Mouse (Mus musculus): ENCODE measurements around the gene Rfx7. TPM values are rescaled to one million over a fixed set of nuclear protein-coding genes. Genes with fewer than 3 reads are reported as not detected.
A peak's percentile ranks its signal among the peaks of the same experiment; 100 is the strongest.

Rfx7 gene
- total RNA-seq (2014; fragmentation: Nextera tagmentation) (73.0 and 82.4 TPM in 2 replicates), total RNA-seq (2017) (20.4 and 28.6 TPM in 2 replicates)

DNA sequence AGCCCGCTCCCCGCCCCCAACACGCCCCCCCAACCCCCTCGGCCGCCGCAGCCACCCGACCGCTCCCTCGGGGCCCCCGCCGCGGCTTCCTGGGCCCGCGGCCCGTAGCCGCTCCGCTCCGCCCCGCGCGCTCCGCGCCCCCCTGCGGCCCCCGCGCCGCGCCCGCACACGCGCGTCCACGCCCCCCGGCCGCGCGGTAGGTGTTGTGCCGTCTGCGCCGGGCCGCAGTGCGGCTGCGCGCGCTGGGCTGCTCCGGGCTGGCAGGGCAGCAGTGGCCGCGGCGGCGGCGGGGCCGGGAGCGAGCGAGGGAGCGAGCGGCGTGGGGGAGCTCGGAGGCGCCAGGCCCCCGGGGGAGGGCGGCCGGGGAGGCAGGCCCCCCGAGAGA, at the start of gene Rfx7:
Gene Rfx7, plus strand, starts transcription at position 245 of the 385 bp plus-strand sequence.
- ATAC-seq (replicated peaks; ENCODE audit: poor library complexity, severe bottlenecking) = peak; percentile 31

DNA sequence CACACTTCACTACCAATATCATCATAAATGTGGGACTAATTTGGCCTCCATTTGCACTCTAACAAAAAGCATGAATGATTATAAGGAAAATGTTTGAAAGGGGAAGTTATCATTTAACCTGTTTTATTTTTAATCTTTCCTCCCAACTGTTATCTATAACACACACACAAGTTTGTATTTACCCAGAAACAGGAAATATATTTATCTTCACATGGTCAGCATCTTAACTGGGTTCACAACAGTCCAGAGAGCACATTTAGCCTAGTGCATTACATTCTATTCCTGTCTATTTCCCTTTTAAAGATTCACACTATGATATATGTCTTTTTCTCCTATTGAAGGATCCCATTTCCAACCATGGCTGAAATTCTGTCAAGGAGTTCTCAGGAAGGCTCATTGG, 43.5 kb upstream of the Rfx7 start:
- no peak for ATAC-seq (replicated peaks; ENCODE audit: poor library complexity, severe bottlenecking)

DNA sequence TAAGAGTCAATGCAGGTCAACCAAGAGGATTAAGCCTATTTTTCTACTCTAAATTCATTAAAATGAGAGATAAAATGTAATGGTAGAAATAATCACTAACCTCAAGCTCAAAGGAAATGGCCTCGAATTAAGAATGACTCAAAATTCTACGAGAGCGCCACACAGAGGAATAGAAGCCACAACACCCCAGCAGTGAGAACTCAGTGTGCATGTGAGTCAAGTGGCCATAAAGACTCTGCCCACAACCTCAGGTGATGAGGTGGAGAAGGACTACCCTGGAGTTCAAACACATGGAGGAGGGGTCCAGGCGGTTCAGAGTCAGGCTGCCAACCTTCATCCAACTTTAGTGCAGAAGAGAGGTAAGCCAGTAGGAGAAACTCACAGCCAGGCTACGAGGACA, 42.9 kb upstream of the Rfx7 start:
- ATAC-seq (replicated peaks; ENCODE audit: poor library complexity, severe bottlenecking) = no peak

DNA sequence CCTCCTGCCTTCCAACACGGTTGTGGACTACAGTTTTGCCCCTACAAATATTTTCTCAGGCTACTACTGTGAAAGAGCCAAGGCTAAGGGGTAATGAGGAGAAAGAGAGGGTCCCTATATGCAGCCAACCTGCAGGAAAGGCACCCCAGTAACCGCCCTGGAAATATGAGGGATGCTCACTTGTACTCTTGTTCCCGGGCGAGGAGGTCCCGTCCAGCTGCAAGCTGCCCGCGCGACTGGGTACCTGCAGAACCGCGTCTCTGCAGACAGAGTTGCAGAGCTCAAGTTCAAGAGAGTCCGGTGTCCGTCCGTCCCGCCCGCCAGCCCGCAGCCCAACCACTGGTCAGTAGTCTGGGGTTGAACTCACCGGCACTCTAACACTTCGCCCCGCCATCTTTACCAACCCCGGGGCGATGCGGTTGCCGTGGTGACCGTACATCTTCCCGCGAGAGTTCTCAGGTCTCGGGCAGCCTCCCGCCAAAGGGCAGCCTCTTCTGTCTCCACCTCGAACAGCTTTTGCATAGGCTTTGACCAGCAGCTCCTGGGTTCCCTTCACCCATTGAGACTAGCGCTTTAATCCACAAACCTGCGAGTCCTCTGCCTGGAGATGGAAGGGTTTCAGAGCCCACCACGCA, 40.4 kb upstream of the Rfx7 start:
- ATAC-seq (replicated peaks; ENCODE audit: poor library complexity, severe bottlenecking) = peak; percentile 98

DNA sequence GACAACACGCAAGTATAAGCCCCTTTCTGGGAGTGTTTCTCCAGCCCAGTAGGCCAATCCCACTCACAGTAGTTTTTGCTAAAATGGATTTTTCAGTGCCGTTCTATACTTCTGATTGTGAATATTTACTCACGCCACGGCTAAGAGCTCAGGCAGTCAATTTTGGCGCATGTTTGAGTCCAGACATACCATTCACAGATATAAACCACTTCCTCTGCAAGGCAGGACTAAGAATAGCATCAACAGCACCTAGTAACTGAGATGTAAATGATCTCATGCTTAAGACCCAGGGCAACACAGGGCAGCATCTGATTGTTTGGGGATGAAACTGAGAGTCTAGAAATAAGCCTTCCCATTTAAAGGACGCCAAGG, 39.9 kb upstream of the Rfx7 start, which contains the start of gene Tex9:
Gene Tex9, minus strand, starts transcription at position 19 of the 372 bp plus-strand sequence.
- peak; percentile 31 for ATAC-seq (replicated peaks; ENCODE audit: poor library complexity, severe bottlenecking)

DNA sequence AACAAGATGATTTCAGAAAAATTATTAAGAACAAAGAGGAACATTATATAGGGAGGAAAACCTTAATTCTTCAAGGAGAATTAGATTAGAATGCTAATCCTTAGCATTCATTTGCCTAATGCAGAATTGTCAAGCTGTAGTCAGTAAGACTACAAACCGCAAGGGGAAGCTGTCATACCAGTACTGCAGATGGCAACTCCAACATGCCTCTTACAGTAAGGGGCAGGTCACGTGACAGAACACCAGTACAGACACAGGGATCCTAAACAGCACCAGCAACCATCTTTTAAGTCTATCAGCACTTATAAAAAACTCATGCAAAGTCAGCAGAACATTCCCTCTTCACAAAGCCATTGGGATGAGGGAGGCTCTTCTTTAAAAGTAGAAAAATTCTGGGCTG, 38.6 kb upstream of the Rfx7 start:
- ATAC-seq (replicated peaks; ENCODE audit: poor library complexity, severe bottlenecking) = peak; percentile 57

DNA sequence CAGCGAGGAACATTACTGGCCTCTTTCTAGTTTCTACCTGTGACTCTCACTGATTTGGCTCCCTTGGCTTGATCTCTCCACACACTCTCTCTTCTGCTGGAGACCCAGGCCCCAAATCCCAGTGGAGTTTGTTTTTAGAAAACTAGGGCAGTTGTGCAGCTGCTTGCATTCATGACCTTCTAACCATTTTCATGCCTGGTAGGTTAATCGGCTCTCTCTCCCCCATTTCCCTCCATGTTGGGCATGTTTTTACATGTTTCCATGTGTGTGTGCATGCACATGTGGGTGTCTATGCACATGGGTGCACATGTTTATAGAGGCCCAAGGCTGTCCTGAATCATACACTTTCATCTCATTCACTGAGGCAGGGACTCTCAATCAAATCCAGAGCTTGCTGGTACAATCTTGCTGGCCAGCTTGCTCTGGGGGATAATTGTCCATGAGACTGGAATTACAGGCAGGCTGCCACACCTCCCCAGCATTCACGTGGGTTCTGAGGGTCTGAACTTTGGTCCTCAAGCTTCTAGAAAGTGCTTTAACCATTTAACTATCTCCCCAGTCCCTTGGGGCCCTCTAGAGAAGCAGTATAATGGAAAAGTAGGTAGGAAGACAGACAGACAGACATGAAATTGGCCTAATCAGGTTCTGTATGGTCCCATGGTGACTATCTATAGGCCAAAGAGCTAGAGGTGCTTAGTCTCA, 37.9 kb upstream of the Rfx7 start:
- ATAC-seq (replicated peaks; ENCODE audit: poor library complexity, severe bottlenecking) = no peak

DNA sequence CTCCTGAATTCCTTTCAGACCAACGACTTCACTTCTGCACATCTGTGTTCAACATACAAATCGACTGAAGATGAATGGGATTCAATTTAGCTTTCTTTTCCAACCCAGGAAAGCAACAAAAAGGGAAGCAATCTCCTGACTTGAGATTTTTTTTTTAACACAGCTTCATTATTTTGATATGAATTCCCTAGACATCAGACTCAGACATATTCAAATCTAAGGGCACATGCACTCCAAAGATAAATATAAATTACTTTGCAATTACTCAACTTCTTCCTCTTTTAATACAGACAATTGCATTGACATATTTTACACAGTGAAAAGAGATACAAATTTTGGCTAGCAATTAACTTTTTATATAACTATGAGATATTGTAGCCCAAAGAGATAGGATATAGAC, 35.3 kb upstream of the Rfx7 start:
- no peak for ATAC-seq (replicated peaks; ENCODE audit: poor library complexity, severe bottlenecking)

DNA sequence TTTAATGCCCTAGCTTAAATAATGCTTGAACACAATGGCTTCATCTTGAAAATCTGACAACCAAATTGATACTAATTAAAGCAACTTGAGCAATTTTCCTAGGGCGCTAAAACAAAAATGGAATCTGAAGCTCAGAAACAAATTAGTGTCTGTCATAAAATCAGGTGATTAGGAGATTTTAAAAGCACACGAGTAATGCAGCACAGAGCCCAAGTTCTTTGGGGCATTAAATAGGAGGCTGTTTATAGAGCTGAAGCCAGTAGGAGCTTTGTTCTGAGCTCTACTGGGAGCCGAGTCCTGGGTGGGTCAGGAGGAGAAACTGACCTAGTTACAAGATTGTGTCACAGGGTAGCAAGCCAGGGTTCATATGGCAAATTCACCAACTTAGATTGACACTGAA, 34.9 kb upstream of the Rfx7 start:
- ATAC-seq (replicated peaks; ENCODE audit: poor library complexity, severe bottlenecking) = no peak

DNA sequence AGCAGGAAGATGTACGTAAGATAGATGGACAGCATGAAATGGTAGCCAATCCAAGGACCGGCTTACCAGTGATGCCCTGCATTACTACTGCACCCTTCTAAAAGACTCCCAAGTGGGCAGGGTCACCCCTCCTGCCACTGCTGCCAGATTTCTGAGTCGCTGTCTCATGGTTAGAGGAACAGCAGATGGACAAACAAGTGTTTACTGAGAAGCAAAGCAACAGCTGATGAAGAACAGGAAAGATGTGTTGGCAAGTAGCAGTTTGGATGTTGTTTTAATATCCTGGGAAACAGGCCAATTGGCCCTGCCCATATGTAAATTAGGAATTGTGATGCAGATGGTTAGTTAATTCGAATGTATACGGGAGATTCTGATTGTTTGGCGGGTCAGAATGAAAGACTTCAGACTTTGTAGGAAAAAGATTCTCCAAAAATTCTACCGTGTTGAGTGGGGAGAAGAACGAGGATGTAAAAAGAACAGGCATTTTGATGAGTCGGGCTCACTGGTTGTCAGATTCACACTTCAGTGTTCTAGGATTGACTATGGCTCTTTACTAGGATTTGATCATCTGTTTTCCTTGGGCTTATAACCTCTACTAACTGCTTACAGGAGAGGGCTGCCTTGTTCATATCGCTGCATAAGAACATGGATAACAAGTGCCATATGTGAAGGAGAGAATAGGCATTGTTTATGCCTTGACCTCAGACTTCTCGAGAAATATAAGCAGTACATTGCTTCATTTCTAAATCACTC, 19.6 kb upstream of the Rfx7 start:
- ATAC-seq (replicated peaks; ENCODE audit: poor library complexity, severe bottlenecking) = no peak

DNA sequence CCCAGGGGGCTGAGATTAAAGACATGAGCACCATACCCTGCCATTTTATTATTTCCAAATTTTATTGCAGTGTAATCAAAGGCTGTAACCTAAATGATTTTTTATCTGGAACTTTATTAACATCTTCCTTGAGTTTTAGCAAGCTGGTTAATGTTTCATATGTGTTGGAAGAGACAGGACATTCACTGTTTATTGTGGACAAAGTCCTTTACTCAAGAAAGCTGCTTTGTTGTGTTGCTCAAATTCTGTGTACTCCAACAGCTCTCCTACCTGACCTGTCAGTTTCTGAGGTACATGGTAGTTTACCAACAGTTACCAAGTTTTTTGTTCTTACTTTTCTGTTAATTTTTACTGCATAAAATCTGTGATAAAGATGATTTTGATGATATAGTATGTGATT, 16.7 kb upstream of the Rfx7 start:
- ATAC-seq (replicated peaks; ENCODE audit: poor library complexity, severe bottlenecking) = no peak

DNA sequence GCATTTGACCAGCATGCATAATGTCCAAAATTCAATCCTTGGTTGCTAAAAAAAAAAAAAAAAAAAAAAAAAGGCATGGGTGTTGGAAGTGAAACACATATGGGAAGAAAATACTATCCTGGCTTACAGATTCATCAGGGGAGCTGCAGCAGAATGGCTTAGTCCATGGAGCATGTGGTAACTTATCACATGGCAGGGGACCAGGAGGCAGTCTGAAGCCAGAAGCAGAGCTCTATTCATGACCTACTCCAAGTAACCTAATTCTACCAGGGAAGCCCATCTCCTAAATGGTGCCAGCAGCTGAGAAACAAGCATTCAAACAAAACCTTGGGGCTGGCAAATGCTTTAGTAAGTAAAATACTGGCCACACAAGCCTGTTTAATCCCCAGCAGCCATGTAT, 12.8 kb upstream of the Rfx7 start:
- no peak for ATAC-seq (replicated peaks; ENCODE audit: poor library complexity, severe bottlenecking)

DNA sequence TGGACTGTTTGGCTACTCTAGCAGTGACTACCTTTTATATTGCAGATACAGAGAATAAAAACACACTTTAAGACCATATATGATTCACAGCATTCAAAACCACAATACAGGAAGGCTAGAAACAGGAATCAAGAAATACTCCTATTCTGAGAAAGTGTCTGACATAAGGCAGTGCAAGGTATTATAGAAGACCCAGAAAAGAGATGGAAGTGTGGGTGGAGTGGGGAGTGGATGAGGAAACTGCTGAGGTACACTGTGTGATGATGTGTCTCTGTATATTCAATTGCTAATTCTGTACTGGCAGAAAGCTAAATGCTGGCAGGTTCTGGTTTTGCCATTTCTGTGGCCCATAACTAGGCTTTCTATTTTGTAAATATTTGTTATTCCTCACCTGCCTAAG, 11.2 kb upstream of the Rfx7 start:
- ATAC-seq (replicated peaks; ENCODE audit: poor library complexity, severe bottlenecking) = peak; percentile 53

DNA sequence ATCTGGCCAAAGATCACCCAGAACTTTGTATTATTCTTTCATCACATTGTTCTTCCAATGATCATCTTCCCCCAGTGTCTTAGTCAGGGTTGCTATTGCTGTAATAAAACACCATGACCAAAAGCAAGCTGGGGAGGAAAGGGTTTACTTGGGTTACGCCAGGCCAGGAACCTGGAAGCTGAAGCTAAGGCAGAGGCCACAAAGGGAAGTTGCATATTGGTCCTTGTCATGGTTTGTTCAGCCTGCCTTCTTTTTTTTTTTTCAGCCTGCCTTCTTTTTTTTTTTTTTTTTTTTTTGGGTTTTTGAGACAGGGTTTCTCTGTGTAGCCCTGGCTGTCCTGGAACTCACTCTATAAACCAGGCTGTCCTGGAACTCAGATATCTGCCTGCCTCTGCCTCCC, 5.9 kb upstream of the Rfx7 start:
- peak; percentile 87 for ATAC-seq (replicated peaks; ENCODE audit: poor library complexity, severe bottlenecking)

DNA sequence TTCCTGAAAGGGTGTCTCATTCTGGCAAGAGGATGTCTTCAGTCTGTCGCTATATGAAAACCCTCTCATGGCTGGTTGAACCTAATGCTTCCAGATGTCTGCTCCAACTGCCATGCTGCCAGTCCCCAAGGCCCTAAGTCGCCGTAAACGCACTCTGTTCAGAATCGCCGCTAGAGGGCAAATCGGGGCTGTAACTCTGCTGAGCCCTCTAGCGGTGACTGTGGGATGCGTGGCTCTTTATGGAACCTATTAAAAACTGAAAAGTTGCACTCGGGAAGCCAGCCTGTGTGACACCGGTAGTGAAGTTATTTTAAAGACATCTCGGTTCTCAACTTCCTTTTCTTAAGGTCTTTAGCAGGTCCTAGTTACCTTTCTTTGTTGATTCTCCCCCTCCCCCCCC, 1.8 kb upstream of the Rfx7 start:
- peak; percentile 55 for ATAC-seq (replicated peaks; ENCODE audit: poor library complexity, severe bottlenecking)

DNA sequence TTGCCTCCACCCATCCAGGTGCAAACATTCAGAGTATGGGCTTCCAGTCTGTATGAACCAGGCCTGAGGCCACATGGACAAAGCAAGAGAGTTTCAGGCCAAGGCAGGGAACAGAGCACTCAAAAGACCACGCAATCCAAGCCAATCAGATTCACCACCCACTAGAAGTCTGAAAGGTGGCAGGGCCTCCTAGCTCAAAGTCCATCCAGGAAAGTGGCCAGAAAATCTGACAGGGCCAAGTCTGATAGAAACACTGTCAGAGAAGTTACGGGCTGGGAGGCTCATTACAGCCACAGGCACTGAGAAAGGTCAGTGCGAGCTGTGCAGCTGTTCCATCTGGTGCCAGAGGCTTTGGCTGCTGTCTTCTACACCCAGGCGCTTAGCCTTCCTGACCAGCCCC, 1.2 kb upstream of the Rfx7 start:
- ATAC-seq (replicated peaks; ENCODE audit: poor library complexity, severe bottlenecking) = no peak

DNA sequence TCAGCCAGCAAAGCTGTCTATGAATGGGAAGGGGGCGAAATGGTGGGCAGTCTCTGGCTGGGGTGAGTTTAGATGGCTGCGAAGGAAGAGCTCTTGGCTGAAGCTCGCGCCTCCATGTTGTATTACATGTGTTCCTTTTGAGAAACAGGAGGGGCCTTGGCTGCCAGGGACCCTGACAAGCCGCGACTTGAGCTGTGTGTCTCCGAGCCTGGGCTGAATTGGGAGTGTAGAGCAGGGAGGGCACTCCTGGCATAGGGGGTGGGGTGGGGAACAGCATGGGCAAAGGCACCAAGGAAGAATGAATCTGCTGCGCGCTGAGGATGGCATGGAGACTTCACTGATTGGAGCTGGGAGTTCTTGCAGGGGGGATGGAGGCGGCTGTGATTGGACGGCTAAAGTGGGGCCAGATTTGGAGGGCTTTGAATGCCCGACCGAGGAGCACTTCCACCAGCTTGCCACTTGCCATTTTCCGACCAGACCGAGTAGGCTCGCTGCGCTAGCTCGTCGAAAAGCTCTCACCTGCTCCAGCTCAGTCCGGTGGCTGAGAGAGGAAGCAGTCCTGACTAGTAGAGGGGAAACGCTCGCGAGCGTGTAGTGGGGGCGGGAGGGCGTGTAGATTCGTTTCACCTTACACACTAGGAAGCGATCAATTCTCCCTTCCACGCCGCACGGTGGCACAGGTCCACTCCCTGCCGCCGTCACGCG, 597 bp upstream of the Rfx7 start:
- peak; percentile 67 for ATAC-seq (replicated peaks; ENCODE audit: poor library complexity, severe bottlenecking)

DNA sequence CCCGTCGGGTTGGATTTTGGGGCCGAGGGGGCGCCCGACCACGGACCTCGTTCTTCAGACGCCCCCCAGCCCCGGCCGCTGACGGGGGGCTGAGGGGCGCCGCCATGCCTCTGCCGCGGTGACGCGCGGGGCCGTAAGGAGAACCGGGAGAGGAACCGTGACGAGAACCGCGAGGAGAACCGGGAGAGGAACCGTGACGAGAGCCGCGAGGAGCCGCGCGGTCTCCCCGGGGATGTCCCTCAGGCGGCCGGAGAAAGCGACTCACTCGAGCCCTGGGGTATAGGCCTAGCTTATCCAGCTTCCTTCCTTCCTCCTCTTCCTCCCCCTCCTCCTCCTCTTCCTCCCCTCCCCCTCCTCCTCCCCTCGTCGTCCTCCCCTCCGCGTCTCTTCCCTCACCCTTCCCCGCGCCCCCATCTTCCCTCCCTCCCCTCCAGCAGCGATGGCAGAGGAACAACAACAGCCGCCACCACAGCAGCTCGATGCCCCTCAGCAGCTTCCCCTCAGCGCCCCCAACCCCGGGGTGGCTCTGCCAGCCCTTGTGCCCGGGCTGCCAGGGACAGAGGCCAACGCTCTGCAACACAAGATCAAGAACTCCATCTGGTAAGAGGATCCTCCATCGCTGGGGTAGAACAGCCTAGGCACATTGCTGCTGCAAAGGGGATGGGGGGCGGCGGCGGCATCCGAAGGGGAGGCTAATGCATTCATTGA, 495 bp downstream of the Rfx7 start:
- ATAC-seq (replicated peaks; ENCODE audit: poor library complexity, severe bottlenecking) = peak; percentile 28

DNA sequence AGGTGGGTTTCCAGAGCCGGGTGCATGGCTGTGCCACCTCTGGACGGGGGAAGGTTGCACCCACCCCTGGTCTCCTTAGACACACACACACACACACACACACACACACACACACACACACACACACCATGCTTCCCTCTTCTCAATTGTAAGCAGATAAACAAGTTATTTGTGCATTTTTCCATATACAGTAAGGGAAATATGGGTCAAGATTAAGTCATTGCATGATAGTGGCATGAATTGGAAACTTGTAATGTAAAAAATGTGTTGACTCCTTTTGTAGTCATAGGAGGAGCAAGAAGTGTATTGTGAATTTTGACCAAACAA, 1.0 kb downstream of the Rfx7 start:
- ATAC-seq (replicated peaks; ENCODE audit: poor library complexity, severe bottlenecking) = peak; percentile 3

DNA sequence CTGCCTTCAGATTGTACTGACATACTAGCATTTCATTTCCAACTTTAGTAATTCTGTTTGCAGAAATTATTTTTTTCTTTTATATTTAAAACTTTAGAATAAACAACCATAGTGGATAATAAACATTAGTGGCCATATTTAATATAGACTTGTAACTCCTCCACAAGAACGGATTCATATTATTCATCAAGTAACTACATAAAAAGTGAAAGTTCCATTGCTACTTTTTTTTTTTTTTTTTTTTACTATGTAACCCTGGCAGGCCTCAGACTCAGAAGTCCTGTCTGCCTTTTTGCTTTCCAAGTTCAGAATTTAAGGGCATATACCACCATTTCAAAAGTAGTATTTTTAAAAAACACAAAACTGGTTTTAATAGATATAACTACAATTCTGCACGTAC, 2.9 kb downstream of the Rfx7 start:
- no peak for ATAC-seq (replicated peaks; ENCODE audit: poor library complexity, severe bottlenecking)

Measured in granulocyte monocyte progenitor cell, adult 5-6 weeks (primary cell).